Mouse (Mus musculus): Measurements from ENCODE around the gene Mkrn2.
"Not testable (repeated sequence)": the region's sequence is repeated elsewhere in the genome, so short reads cannot be mapped to it uniquely, and the experiment has no call there.

The Mkrn2 gene

DNA sequence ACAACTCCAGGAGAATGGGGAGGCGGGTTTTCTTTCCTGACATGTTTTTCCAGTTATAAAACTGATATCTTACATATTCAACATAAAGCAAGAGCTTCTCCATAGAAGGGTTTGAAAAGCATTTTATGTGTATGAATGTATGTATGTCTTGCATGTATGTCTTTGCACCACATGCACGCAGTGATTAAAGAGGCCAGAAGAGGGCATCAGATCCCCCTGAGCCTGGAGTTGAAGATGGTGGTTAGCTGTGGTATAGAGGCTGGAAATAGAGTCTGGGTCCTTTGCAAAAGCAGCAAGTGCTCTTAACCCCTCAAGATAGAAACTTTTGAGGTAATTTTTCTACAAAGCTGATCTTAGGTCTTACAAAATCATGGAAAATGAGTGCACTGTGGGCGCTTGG lies 7.4 kb downstream of the Mkrn2 start:
- no peak for DNase-seq (ENCODE audit: low spot score)

DNA sequence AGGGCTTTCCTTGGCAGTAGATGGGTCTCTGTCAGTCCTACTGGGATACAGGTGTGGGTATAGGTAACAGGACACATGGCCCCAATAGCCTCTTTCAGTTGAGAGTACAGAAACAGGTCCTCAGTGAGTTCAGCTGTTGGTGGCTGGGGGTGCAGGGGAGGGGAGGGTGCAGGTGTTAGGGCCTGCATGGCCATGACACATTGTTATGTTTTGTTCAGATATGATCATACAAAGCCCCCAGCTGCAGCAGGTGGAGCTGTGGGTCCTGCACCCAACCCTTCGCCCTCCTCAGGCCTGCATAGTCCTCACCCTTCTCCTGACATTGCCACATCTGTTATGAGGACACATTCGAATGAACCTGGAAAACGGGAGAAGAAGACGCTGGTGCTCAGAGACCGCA lies 8.6 kb downstream of the Mkrn2 start:
- no peak for DNase-seq (ENCODE audit: low spot score)

DNA sequence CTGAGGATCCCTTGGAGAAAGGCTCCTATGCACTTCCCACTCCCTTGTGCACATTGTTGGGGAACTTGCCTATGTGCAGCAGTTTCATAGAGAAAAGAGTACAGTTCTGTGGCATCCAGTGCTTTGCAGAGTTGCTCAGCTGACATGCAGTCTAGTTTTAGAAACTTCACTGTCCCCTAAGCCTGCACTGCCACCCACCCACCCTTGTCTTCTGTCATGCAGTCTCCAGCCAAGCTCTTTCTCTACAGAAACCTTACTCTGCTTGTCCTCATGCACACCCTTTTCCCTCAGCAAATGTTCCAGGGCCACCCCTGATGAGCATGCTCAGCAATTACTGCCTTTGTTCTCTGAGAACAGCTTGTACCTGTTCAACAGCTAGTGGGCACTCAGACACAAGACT lies 12.1 kb downstream of the Mkrn2 start:
- no peak for DNase-seq (ENCODE audit: low spot score)

- DNase-seq (ENCODE audit: low spot score) = no peak
Measured at GRCm38 (mm10) chr6:115615983-115616382, 14.3 kb downstream of the Mkrn2 start.

DNA sequence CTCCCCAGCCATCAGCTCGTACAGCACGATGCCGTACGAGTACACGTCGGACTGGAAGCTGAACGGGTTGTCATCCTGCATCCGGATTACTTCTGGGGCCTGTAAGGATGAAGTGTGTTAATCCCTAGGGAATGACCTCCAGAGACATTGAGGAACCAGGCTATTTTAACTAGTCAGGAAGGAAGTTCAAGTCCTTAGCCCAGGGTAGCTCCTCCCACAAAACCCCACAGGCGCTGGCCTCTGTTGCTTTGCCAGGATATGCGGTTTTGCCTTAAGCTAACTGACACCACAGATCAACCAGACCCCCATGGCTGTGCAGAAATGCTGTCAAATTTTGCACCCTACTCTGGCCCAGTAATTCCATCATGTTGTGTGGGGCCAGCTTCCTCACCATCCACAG lies 18.1 kb downstream of the Mkrn2 start:
- no peak for DNase-seq (ENCODE audit: low spot score)

GRCm38 (mm10) chr6:115620942-115621341 lies 19.2 kb downstream of the Mkrn2 start:
- DNase-seq (ENCODE audit: low spot score) = no peak

- no peak for DNase-seq (ENCODE audit: low spot score)
Measured at GRCm38 (mm10) chr6:115626121-115626520, 24.4 kb downstream of the Mkrn2 start.

GRCm38 (mm10) chr6:115631056-115631795 lies 29.5 kb downstream of the Mkrn2 start:
- DNase-seq (ENCODE audit: low spot score) = no peak

DNA sequence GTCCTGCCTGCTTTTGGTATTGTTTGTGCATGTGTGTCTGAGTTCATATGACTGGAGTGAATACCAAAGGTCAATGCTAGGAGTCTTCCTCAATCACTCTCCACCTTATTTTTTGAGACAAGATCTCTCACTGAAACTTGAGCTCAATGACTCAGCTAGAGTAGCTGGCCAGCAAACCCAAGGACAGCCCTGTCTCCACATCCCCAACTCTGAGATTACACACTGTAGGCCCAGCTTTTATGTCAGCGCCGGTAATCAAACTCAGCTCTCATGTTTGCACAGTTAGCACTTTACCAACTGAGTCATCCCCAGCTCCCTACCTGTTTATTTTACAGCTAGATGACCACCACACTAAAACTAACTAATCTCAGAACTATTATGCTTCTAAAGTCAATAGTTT lies 32.3 kb downstream of the Mkrn2 start:
- DNase-seq (ENCODE audit: low spot score) = no peak

DNA sequence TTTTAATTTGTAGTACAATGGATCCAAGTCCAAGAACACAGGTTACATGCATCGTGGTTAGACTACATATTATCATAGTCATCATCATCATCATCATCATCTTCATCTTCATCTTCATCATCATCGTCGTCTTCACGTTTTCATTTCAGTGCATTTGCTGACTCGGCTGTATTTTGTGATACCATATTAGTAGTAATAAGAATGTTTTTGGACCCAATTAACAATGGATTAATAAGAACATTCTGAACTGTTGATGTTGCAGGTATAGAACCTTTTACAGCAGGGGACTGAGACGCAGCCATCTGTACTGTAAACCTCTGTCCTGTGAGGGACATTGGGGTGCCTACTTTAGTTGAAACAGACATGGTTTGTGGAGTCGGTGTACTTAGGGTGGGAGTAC lies 36.5 kb downstream of the Mkrn2 start:
- DNase-seq (ENCODE audit: low spot score) = not testable (repeated sequence)

GRCm38 (mm10) chr6:115643315-115643714 lies 41.6 kb downstream of the Mkrn2 start:
- no peak for DNase-seq (ENCODE audit: low spot score)

GRCm38 (mm10) chr6:115649792-115650365 lies 48.2 kb downstream of the Mkrn2 start:
- DNase-seq (ENCODE audit: low spot score) = no peak

GRCm38 (mm10) chr6:115650476-115651427 lies 49.0 kb downstream of the Mkrn2 start:
- DNase-seq (ENCODE audit: low spot score) = no peak

- no peak for DNase-seq (ENCODE audit: low spot score)
Measured at GRCm38 (mm10) chr6:115651719-115652118, 50.0 kb downstream of the Mkrn2 start.

DNA sequence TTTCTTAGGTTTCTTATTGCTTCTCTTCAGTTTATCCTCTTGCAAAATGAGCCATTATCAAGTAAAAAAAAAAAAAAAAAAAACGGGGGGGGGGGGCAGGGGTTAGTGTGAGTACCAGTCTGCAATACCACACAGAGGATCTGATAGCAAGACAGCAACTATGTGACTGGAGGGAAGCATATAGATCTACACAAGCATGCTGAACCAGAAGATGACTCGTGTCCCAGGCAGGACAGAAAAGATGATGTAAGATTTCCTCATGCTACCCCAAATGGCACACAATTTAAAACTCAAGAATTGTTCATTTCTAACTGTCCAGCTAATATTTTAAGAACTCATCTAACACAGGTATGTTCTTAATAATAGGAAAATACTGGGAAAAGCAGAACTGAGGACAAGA lies 52.2 kb downstream of the Mkrn2 start:
- DNase-seq (ENCODE audit: low spot score) = no peak

DNA sequence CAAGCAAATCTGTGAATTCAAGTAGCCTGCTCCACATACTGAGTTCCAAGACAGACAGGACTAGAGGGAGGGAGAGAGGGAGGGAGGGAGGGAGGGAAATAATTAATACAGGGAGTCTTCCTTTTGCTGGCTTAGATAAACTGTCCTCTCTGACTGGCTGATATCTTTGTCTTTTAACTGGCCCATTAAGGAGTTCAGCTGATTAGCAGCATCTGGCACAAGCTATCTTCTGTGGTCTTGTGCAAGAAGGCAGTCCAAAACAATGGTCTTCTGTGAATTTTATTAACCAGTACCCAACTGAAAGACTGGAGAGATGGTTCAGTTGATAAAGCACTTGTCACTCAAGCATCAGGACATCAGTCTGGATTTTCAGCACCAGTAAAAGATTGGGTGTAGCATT lies 57.1 kb downstream of the Mkrn2 start:
- DNase-seq (ENCODE audit: low spot score) = no peak

GRCm38 (mm10) chr6:115664268-115664667 lies 62.6 kb downstream of the Mkrn2 start:
- no peak for DNase-seq (ENCODE audit: low spot score)

GRCm38 (mm10) chr6:115666641-115667040 lies 64.9 kb downstream of the Mkrn2 start:
- no peak for DNase-seq (ENCODE audit: low spot score)
